Mouse (Mus musculus) myocyte (in vitro differentiated cells): ENCODE data around the gene Gphb5.
"Not testable (repeated sequence)": the region's sequence is repeated elsewhere in the genome, so short reads cannot be mapped to it uniquely, and the experiment has no call there.

Experiments
- E2F4 ChIP-seq: IDR thresholded peaks from one replicate; pipeline ENCODE4 v1.6.1; 2011; ENCODE audit warnings: mild to moderate bottlenecking, control low read depth, moderate library complexity; ENCODE audit not compliant: insufficient read depth
- MYOD1 ChIP-seq, 3 experiments: IDR thresholded peaks; one replicate each; pipeline ENCODE4 v1.6.1; 2011; ENCODE audit warnings: control low read depth in 2 of 3, low read depth in 2 of 3, mild to moderate bottlenecking in 2 of 3, moderate library complexity in 1 of 3; ENCODE audit not compliant: insufficient read length in 2 of 3, control insufficient read depth in 1 of 3
- POLR2A ChIP-seq: IDR thresholded peaks from one replicate; pipeline ENCODE4 v1.6.1; 2011; ENCODE audit warnings: low read depth, mild to moderate bottlenecking, control low read depth, moderate library complexity; ENCODE audit not compliant: insufficient read length
- SRF ChIP-seq: IDR thresholded peaks from one replicate; pipeline ENCODE4 v1.6.1; 2011; ENCODE audit warnings: low read depth; ENCODE audit not compliant: control insufficient read depth, insufficient read length
- TCF12 ChIP-seq: IDR thresholded peaks from one replicate; pipeline ENCODE4 v1.6.1; 2011; ENCODE audit warnings: mild to moderate bottlenecking, control low read depth; ENCODE audit not compliant: poor library complexity, insufficient read depth, severe bottlenecking
- TCF3 ChIP-seq: IDR thresholded peaks from one replicate; pipeline ENCODE4 v1.6.1; 2011; ENCODE audit warnings: low read depth, control low read depth; ENCODE audit not compliant: insufficient read length
- USF1 ChIP-seq: IDR thresholded peaks from one replicate; pipeline ENCODE4 v1.6.1; 2011; ENCODE audit warnings: low read depth, mild to moderate bottlenecking, control low read depth, moderate library complexity

- TF ChIP-seq POLR2A; TCF12; E2F4; TCF3; SRF; MYOD1 (IDR thresholded peaks at IDR 0.05; ENCODE audit: control insufficient read depth in 1 of 3, insufficient read length in 2 of 3, low read depth in 2 of 3); USF1: not testable (repeated sequence)
Measured at GRCm38 (mm10) chr12:75432400-75432799, 15.8 kb upstream of the Gphb5 start.
